Mouse (Mus musculus) stomach, embryonic 15.5 days (tissue): ENCODE data around the gene Pnpla2. TPM values are rescaled to one million over a fixed set of nuclear protein-coding genes. Genes with fewer than 3 reads are reported as not detected.
A peak's percentile ranks its signal among the peaks of the same experiment; 100 is the strongest.

Experiments used
- ATAC-seq: fragments of 200-750 bp; cut with Nextera tagmentation; 2 replicates; pipeline ENCODE4 v1.8.0; 2017; ENCODE audit warnings: low read depth, moderate number of reproducible peaks, moderate TSS enrichment; ENCODE audit not compliant: insufficient read depth, low FRiP score
- H3K27ac ChIP-seq: fragments of 300-500 bp; sonication (generic); 2 replicates; pipeline ENCODE4 v1.5.1; 2015; ENCODE audit warnings: mild to moderate bottlenecking, inconsistent platforms
- H3K27me3 ChIP-seq: fragments of 300-500 bp; sonication (generic); replicated peaks from 2 replicates; pipeline ENCODE4 v1.6.1; 2015; ENCODE audit warnings: inconsistent platforms
- H3K36me3 ChIP-seq: fragments of 300-500 bp; sonication (generic); 2 replicates; pipeline ENCODE4 v1.6.1; 2015; ENCODE audit warnings: inconsistent platforms
- H3K4me1 ChIP-seq: fragments of 300-500 bp; sonication (generic); 2 replicates; pipeline ENCODE4 v1.6.1; 2015; ENCODE audit warnings: inconsistent platforms
- H3K4me2 ChIP-seq: fragments of 300-500 bp; sonication (generic); 2 replicates; pipeline ENCODE4 v1.6.1; 2015; ENCODE audit warnings: mild to moderate bottlenecking, inconsistent platforms
- H3K4me3 ChIP-seq: fragments of 300-500 bp; sonication (generic); replicated peaks from 2 replicates; pipeline ENCODE4 v1.5.1; 2015; ENCODE audit warnings: inconsistent platforms
- H3K9ac ChIP-seq: fragments of 300-500 bp; sonication (generic); 2 replicates; pipeline ENCODE4 v1.6.1; 2015; ENCODE audit warnings: inconsistent platforms
- H3K9me3 ChIP-seq: fragments of 300-500 bp; sonication (generic); 2 replicates; pipeline ENCODE4 v1.6.1; 2016; ENCODE audit warnings: inconsistent platforms
- WGBS: fragments of 180-500 bp; shearing (Covaris S2); methylation state at CpG from one replicate; pipeline ENCODE4 v1.1.7; 2015; 5-methylcytosine and 5-hydroxymethylcytosine counted together
- polyA plus RNA-seq: library from polyadenylated mRNA; unstranded; fragments of >200 nt; fragmentation: Nextera tagmentation; extraction: Ambion mirVana; gene quantifications from 2 replicates; pipeline ENCODE4 v1.2.1, GENCODE M21; 2015

The Pnpla2 gene
- polyA plus RNA-seq, 1 experiment from 2014 or later: 33.5 TPM

GRCm38 (mm10) chr7:141457986-141458660, 3.1 kb downstream of the Pnpla2 start:
- 0 out of 2 replicates have a peak, but pooled peaks cover 4% of the 10 kb centered on the region for H3K36me3 ChIP-seq
- H3K4me3 ChIP-seq: no peak overlapping the region
- no peak overlapping the region for H3K4me2 ChIP-seq
- H3K4me1 ChIP-seq: peaks cover 42% of the 10 kb centered on the region
- H3K27me3 ChIP-seq: peaks cover 20% of the 10 kb centered on the region
- H3K9me3 ChIP-seq: no peaks in the 10 kb centered on the region
- no peak overlapping the region for H3K27ac ChIP-seq
- no peak for ATAC-seq
- 78% methylated on average over 15 of the region's 15 CpGs for WGBS
- no peak overlapping the region for H3K9ac ChIP-seq

DNA sequence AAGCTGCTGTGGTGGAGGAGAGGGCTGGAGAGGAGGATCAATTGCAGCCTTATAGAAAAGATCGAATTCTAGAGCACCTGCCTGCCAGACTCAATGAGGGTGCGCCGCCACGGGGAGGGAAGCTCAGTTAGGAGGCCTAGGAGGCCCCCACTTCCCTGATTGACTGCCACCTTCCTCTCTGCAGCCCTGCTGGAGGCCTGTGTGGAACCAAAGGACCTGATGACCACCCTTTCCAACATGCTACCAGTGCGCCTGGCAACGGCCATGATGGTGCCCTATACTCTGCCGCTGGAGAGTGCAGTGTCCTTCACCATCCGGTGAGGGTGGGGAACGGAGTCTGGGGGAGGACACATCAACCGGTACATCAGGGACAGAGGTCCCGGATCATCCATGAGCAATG, 3.7 kb downstream of the Pnpla2 start:
- no peak overlapping the region for H3K4me3 ChIP-seq
- peaks cover 24% of the 10 kb centered on the region for H3K27me3 ChIP-seq
- no peak for ATAC-seq
- H3K36me3 ChIP-seq: 0 out of 2 replicates have a peak, but pooled peaks cover 4% of the 10 kb centered on the region
- no peak overlapping the region for H3K9ac ChIP-seq
- no peak overlapping the region for H3K27ac ChIP-seq
- 88% methylated on average over 11 of the region's 11 CpGs for WGBS
- H3K4me1 ChIP-seq: peaks cover 47% of the 10 kb centered on the region
- H3K9me3 ChIP-seq: no peaks in the 10 kb centered on the region
- H3K4me2 ChIP-seq: no peak overlapping the region

- Histone ChIP-seq H3K9me3 (no peaks in the 10 kb centered on the region), H3K4me2 (no peak overlapping the region), H3K4me3 (no peak overlapping the region), H3K4me1 (peaks cover 50% of the 10 kb centered on the region), H3K36me3 (0 out of 2 replicates have a peak, but pooled peaks cover 4% of the 10 kb centered on the region), H3K27ac (no peak overlapping the region), H3K9ac (no peak overlapping the region), H3K27me3 (peaks cover 30% of the 10 kb centered on the region)
- no peak for ATAC-seq
- 87% methylated on average over 17 of the region's 17 CpGs for WGBS
Observed at GRCm38 (mm10) chr7:141459301-141459711, 4.3 kb downstream of the Pnpla2 start.

DNA sequence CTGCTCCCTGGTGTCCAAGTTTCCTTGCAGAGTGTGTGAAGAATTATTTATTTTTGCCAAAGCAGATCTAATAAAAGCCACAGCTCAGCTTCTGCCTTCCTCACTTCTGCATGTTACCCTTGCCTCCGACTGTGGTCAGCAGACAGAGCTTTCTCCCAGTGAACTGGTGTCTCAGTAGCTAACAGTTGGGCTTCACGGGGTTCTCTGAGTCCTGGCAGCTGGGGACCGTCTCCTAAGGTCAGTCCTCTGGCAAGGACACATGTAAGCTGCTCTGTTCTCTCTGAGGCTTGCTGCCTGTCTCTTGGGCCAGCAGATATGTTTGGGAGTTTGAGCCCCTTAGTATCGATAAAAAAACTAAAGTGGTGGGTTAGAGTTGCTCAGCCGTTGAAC, 5.0 kb downstream of the Pnpla2 start:
- Histone ChIP-seq H3K36me3 (0 out of 2 replicates have a peak, but pooled peaks cover 4% of the 10 kb centered on the region), H3K27ac (no peak overlapping the region), H3K9ac (no peak overlapping the region), H3K9me3 (no peaks in the 10 kb centered on the region), H3K4me1 (peaks cover 52% of the 10 kb centered on the region), H3K27me3 (peaks cover 37% of the 10 kb centered on the region), H3K4me2 (no peak overlapping the region), H3K4me3 (no peak overlapping the region)
- ATAC-seq: no peak
- WGBS: 41% methylated on average over 5 of the region's 5 CpGs

DNA sequence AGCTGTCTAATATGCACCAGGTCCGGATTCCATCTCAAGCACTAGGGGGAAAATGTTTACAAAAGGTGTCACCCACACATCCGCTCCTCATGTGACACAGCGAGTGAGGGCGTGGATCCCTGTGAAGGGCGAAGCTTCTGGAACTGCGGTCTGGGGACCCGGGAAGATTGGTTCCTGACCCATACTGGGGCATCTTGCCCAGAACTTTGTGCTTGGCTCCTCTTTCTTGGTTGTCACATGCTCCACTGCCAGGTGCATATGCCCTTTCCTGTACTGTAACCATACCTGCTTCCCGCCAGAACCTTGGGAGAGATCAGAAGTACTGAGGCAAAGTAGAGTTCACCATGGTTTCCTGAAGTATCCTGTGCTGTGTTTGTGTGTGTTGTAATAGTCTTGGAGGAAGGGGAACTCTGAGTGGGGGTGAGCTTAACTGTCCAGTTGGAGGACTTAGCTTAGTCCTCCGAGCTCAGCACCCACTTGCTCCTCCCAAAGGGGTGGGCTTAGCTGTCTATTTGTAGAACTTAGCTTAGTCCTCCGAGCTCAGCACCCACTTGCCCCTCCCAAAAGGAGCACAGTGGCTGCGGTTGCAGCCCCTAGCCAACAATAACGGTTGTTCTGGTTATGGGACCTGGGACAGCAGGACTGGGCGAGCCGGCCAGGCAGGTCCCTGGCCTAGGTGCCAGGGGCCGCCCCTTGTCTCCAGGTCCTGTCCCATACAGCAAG, 5.6 kb downstream of the Pnpla2 start, which contains the start of gene Cracr2b:
TSS of gene Cracr2b (plus strand) at position 704 of the 723 bp plus-strand sequence.
- no peak for ATAC-seq
- 52% methylated on average over 15 of the region's 15 CpGs for WGBS
- H3K4me3 ChIP-seq: peak within 1 kb of the TSS; percentile 46
- H3K27me3 ChIP-seq: peaks cover 38% of the 10 kb centered on the region
- H3K9me3 ChIP-seq: no peaks in the 10 kb centered on the region
- 0 out of 2 replicates have a peak, but pooled peaks cover 4% of the 10 kb centered on the region for H3K36me3 ChIP-seq
- peak within 1 kb of the TSS; percentile 37 for H3K9ac ChIP-seq
- peak within 1 kb of the TSS; percentile 82 for H3K4me2 ChIP-seq
- peak within 1 kb of the TSS; percentile 33; the same call in 1 of the 2 replicates for H3K27ac ChIP-seq
- peaks cover 56% of the 10 kb centered on the region for H3K4me1 ChIP-seq

GRCm38 (mm10) chr7:141461521-141462332, 6.7 kb downstream of the Pnpla2 start:
- H3K27ac ChIP-seq: peak overlapping the region; percentile 33; the same call in 1 of the 2 replicates
- no peak; the same call in 1 of the 2 replicates for ATAC-seq
- peak overlapping the region; percentile 37 for H3K9ac ChIP-seq
- peaks cover 38% of the 10 kb centered on the region for H3K27me3 ChIP-seq
- 3% methylated on average over 59 of the region's 59 CpGs for WGBS
- peak overlapping the region; percentile 46 for H3K4me3 ChIP-seq
- H3K9me3 ChIP-seq: no peaks in the 10 kb centered on the region
- H3K4me2 ChIP-seq: peak overlapping the region; percentile 82
- H3K36me3 ChIP-seq: 0 out of 2 replicates have a peak, but pooled peaks cover 4% of the 10 kb centered on the region
- peaks cover 54% of the 10 kb centered on the region for H3K4me1 ChIP-seq

DNA sequence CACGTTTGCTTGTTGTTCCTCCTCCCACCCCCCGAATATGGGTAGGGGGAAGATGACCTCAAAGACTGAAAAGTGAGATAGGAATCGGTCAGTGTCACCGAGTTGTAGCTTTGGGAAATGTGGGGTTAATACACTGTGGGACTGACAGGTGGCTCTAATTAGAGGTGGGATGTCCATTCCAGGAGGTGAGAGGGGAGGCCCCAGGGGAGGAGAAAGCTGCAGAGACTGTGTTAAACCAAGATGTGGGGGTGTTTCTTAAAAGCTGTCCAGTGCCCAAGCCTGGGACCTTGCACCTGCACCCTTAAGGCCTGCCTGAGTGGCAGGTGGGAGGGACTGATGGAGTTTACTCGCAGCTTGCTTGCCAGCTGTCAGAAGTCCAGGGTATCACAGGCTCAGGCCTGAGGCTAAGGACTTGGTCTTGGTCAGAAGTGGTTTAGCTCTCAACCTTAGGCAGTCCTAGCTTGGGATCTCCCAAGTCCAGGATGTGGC, 7.4 kb downstream of the Pnpla2 start:
- 22% methylated on average over 5 of the region's 5 CpGs for WGBS
- ATAC-seq: peak; percentile 8; the same call in 1 of the 2 replicates
- H3K4me2 ChIP-seq: peak overlapping the region; percentile 82
- 0 out of 2 replicates have a peak, but pooled peaks cover 4% of the 10 kb centered on the region for H3K36me3 ChIP-seq
- H3K9ac ChIP-seq: 0 out of 2 replicates have a peak overlapping the region, but pooled peaks have one; percentile 37
- H3K4me1 ChIP-seq: peaks cover 57% of the 10 kb centered on the region
- H3K27ac ChIP-seq: peak overlapping the region; percentile 33
- H3K27me3 ChIP-seq: peaks cover 38% of the 10 kb centered on the region
- H3K4me3 ChIP-seq: peak overlapping the region; percentile 46
- H3K9me3 ChIP-seq: no peaks in the 10 kb centered on the region

DNA sequence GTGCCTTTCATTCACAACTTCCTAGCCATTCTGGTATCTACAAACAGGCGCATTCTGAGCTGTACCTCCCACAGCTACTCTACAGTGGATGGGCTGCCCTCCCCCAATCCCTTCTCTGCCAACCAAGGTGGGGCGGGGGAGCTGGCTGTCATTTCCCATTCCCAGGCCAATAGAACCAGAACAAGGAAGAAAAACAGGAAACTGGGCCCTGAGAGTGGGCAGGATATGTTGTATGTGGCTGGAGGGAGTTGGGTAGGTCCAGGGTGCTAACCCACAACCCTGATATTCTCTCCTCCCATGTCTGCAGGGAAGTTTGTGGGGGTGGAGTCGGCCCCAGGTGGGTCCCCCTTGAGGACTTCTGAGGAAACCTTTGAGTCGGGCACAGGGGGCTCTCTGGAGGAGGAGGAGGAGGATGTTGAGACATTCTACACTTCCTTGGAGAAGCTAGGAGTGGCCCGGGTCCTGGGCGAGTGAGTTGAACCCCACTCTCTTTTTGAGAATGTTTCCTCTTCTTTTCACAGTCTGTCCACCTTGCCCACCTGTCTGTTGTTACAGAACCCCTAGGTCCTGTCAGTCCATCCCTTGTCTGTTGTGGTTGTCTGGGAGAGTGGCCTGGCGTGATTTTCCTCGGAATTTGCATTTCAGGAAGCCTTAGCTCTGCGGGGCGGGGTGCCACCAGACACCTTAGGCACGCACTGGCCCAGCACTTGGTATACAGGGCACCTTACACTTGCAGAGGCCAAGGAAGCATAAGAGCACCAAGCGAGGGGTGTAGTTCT, 9.0 kb downstream of the Pnpla2 start:
- 43% methylated on average over 12 of the region's 12 CpGs for WGBS
- peaks cover 69% of the 10 kb centered on the region for H3K4me1 ChIP-seq
- 0 out of 2 replicates have a peak, but pooled peaks cover 2% of the 10 kb centered on the region for H3K36me3 ChIP-seq
- no peaks in the 10 kb centered on the region for H3K9me3 ChIP-seq
- H3K27me3 ChIP-seq: peaks cover 38% of the 10 kb centered on the region
- peak overlapping the region; percentile 4; the same call in 1 of the 2 replicates for H3K27ac ChIP-seq
- no peak for ATAC-seq
- H3K4me3 ChIP-seq: peak overlapping the region; percentile 20
- peak overlapping the region; percentile 48 for H3K4me2 ChIP-seq
- no peak overlapping the region for H3K9ac ChIP-seq

- H3K4me1 ChIP-seq: peaks cover 71% of the 10 kb centered on the region
- H3K27me3 ChIP-seq: peaks cover 33% of the 10 kb centered on the region
- H3K9ac ChIP-seq: 0 out of 2 replicates have a peak overlapping the region, but pooled peaks have one; percentile 13
Observed at GRCm38 (mm10) chr7:141464603-141465201, 9.7 kb downstream of the Pnpla2 start.

GRCm38 (mm10) chr7:141465388-141466044, 10.5 kb downstream of the Pnpla2 start:
- ATAC-seq: no peak

More at GRCm38 (mm10) chr7:141464603-141465201, 9.7 kb downstream of the Pnpla2 start:
- WGBS: 10% methylated on average over 38 of the region's 38 CpGs
- no peak overlapping the region for H3K27ac ChIP-seq
- H3K4me3 ChIP-seq: peak overlapping the region; percentile 20
- H3K4me2 ChIP-seq: peak overlapping the region; percentile 48
- peaks cover 5% of the 10 kb centered on the region for H3K36me3 ChIP-seq
- no peak for ATAC-seq
- H3K9me3 ChIP-seq: no peaks in the 10 kb centered on the region

More at GRCm38 (mm10) chr7:141465388-141466044, 10.5 kb downstream of the Pnpla2 start:
- 37% methylated on average over 10 of the region's 10 CpGs for WGBS
- peaks cover 64% of the 10 kb centered on the region for H3K4me1 ChIP-seq
- peaks cover 13% of the 10 kb centered on the region for H3K36me3 ChIP-seq
- H3K27me3 ChIP-seq: peaks cover 32% of the 10 kb centered on the region
- H3K9me3 ChIP-seq: no peaks in the 10 kb centered on the region
- H3K9ac ChIP-seq: no peak overlapping the region
- peak overlapping the region; percentile 48 for H3K4me2 ChIP-seq
- H3K4me3 ChIP-seq: no peak overlapping the region; the same call in 1 of the 2 replicates
- H3K27ac ChIP-seq: no peak overlapping the region
